Mouse (Mus musculus): ENCODE results near the gene Kcnmb2. TPM values are rescaled to one million over a fixed set of nuclear protein-coding genes. Genes with fewer than 3 reads are reported as not detected.
A peak's percentile ranks its signal among the peaks of the same experiment; 100 is the strongest.

Kcnmb2 gene
- polyA plus RNA-seq, 1 experiment from 2014 or later = 21.8 TPM

GRCm38 (mm10) chr3:32029375-32030050 is 127.2 kb downstream of the Kcnmb2 start:
- no peak overlapping the region for H3K4me3 ChIP-seq
- H3K9ac ChIP-seq = no peak overlapping the region
- no peak for ATAC-seq (ENCODE audit: low FRiP score, low read depth)
- no peaks in the 10 kb centered on the region for H3K4me1 ChIP-seq
- H3K4me2 ChIP-seq (replicated peaks) = no peak overlapping the region
- H3K36me3 ChIP-seq = no peaks in the 10 kb centered on the region
- no peaks in the 10 kb centered on the region for H3K27me3 ChIP-seq (replicated peaks)
- no peaks in the 10 kb centered on the region for H3K9me3 ChIP-seq
- 76% methylated on average over 10 of the region's 10 CpGs for WGBS
- no peak overlapping the region for H3K27ac ChIP-seq

DNA sequence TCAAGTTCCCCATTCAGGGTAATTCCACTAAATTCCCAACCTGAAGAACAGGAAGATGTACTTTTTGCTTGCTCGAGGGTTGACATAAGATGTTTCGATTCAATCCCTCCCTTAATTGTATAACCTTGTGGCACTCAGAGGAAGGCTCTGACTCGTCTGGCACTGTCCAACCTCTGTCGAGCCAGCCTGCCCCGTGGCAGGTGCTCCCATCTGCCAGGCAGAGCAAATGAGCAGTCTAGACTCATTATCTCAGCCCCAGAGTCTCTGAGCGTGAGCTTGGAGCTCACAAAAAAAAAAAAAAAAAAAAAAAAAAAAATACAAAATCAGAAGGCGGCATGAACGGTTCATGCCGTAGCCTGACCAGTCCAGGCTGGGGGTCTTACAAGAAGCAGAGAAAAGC is 130.1 kb downstream of the Kcnmb2 start:
- no peak overlapping the region for H3K4me3 ChIP-seq
- WGBS = 58% methylated on average over 9 of the region's 9 CpGs
- ATAC-seq (ENCODE audit: low FRiP score, low read depth) = no peak

GRCm38 (mm10) chr3:32043814-32044213 is 141.5 kb downstream of the Kcnmb2 start:
- no peak overlapping the region for H3K27ac ChIP-seq
- H3K4me1 ChIP-seq = no peaks in the 10 kb centered on the region
- no peak for ATAC-seq (ENCODE audit: low FRiP score, low read depth)
- no peaks in the 10 kb centered on the region for H3K27me3 ChIP-seq (replicated peaks)
- H3K4me2 ChIP-seq (replicated peaks) = no peak overlapping the region
- 63% methylated on average over 3 of the region's 3 CpGs for WGBS
- H3K4me3 ChIP-seq = no peak overlapping the region
- no peaks in the 10 kb centered on the region for H3K9me3 ChIP-seq
- no peaks in the 10 kb centered on the region for H3K36me3 ChIP-seq
- no peak overlapping the region for H3K9ac ChIP-seq

More for the DNA sequence above, 130.1 kb downstream of the Kcnmb2 start:
- H3K9me3 ChIP-seq = no peaks in the 10 kb centered on the region
- no peaks in the 10 kb centered on the region for H3K27me3 ChIP-seq (replicated peaks)
- no peaks in the 10 kb centered on the region for H3K4me1 ChIP-seq
- H3K36me3 ChIP-seq = no peaks in the 10 kb centered on the region
- no peak overlapping the region for H3K9ac ChIP-seq
- H3K4me2 ChIP-seq (replicated peaks) = no peak overlapping the region
- no peak overlapping the region for H3K27ac ChIP-seq

GRCm38 (mm10) chr3:32048777-32049176 is 146.5 kb downstream of the Kcnmb2 start:
- Histone ChIP-seq H3K4me1 (no peaks in the 10 kb centered on the region), H3K36me3 (no peaks in the 10 kb centered on the region), H3K9me3 (no peaks in the 10 kb centered on the region), H3K4me3 (no peak overlapping the region), H3K9ac (no peak overlapping the region), H3K4me2 (replicated peaks) (no peak overlapping the region), H3K27me3 (replicated peaks) (no peaks in the 10 kb centered on the region), H3K27ac (no peak overlapping the region)
- 82% methylated on average over 3 of the region's 3 CpGs for WGBS
- ATAC-seq (ENCODE audit: low FRiP score, low read depth) = no peak

DNA sequence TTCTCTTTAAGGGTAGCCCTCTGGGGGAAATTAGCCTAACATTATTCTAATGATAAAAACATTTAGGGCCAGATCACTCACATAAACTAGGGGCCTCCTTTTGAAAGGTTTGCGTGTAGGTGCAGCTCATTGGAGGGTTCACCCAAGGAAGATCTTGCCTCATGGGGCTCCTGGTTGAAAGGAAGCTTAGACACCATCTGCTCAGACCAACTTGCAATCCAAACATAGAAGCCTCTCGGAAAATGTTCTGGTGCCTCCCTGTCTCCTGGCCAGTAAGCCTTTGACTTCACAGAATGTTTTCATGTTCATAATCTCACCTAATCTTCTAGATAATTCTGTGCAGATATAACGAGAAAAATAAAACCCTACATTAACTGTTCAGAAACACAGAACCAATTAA is 150.3 kb downstream of the Kcnmb2 start:
- Histone ChIP-seq H3K27ac (no peak overlapping the region), H3K36me3 (no peaks in the 10 kb centered on the region), H3K27me3 (replicated peaks) (no peaks in the 10 kb centered on the region), H3K9ac (no peak overlapping the region), H3K4me2 (replicated peaks) (no peak overlapping the region), H3K9me3 (no peaks in the 10 kb centered on the region), H3K4me3 (no peak overlapping the region), H3K4me1 (no peaks in the 10 kb centered on the region)
- ATAC-seq (ENCODE audit: low FRiP score, low read depth) = no peak
- WGBS = 56% methylated on average over 3 of the region's 3 CpGs

- no peak overlapping the region for H3K4me2 ChIP-seq (replicated peaks)
- no peak overlapping the region for H3K27ac ChIP-seq
- H3K36me3 ChIP-seq = no peaks in the 10 kb centered on the region
- H3K9me3 ChIP-seq = no peaks in the 10 kb centered on the region
- H3K9ac ChIP-seq = no peak overlapping the region
- no peaks in the 10 kb centered on the region for H3K27me3 ChIP-seq (replicated peaks)
- H3K4me3 ChIP-seq = no peak overlapping the region
- 93% methylated on average over 10 of the region's 10 CpGs for WGBS
- ATAC-seq (ENCODE audit: low FRiP score, low read depth) = no peak
- no peaks in the 10 kb centered on the region for H3K4me1 ChIP-seq
Measured at GRCm38 (mm10) chr3:32053610-32054241, 151.4 kb downstream of the Kcnmb2 start.

DNA sequence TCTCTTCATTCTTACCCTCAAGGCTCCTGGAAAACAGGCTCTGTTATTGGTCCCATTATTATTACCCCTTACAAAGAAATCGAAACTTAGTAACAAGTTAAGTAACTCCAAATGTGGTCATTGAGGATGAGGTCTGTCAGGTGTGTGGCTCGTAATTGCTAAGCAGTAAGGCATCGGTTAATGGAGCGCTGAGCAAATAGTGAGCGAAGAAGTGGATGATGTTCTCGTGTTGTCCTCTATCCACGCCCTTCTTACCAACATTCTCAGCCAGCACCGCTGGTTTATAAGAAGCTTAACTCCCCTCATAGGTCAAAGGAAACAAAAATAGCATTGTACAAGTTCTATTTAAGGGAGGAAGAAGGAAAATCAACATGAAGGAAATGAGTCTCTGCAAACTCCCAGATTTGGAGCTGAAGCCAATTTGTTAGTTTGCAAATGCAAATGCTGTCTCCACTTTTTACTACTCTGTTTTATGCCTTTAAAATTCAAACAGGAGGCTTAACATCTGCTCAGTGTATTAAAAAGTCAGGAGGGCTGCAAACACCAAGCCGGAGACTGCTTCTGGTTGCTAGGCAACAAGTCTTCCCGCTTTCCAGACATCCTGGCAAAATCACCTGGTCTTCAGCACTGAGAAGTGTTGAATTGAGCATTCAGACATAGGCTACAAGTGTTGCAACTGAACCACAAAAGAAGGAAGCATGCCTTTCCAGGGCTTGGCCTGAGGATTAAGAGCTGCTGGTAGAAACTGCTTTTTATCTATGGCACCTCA is 157.8 kb downstream of the Kcnmb2 start:
- no peak overlapping the region for H3K4me3 ChIP-seq
- no peaks in the 10 kb centered on the region for H3K27me3 ChIP-seq (replicated peaks)

GRCm38 (mm10) chr3:32062685-32063084 is 160.4 kb downstream of the Kcnmb2 start:
- H3K27me3 ChIP-seq (replicated peaks) = no peaks in the 10 kb centered on the region
- H3K27ac ChIP-seq = no peak overlapping the region
- no peak overlapping the region for H3K9ac ChIP-seq
- no peaks in the 10 kb centered on the region for H3K9me3 ChIP-seq
- WGBS = 84% methylated on average over 3 of the region's 3 CpGs
- H3K4me1 ChIP-seq = peaks cover 24% of the 10 kb centered on the region
- H3K4me3 ChIP-seq = no peak overlapping the region
- no peaks in the 10 kb centered on the region for H3K36me3 ChIP-seq
- H3K4me2 ChIP-seq (replicated peaks) = no peak overlapping the region
- ATAC-seq (ENCODE audit: low FRiP score, low read depth) = no peak

More for the DNA sequence above, 157.8 kb downstream of the Kcnmb2 start:
- no peak overlapping the region for H3K4me2 ChIP-seq (replicated peaks)
- H3K9me3 ChIP-seq = no peaks in the 10 kb centered on the region
- peaks cover 10% of the 10 kb centered on the region for H3K4me1 ChIP-seq
- ATAC-seq (ENCODE audit: low FRiP score, low read depth) = no peak
- H3K9ac ChIP-seq = no peak overlapping the region
- H3K36me3 ChIP-seq = no peaks in the 10 kb centered on the region
- no peak overlapping the region for H3K27ac ChIP-seq
- 57% methylated on average over 10 of the region's 10 CpGs for WGBS

- no peaks in the 10 kb centered on the region for H3K9me3 ChIP-seq
- no peak overlapping the region for H3K4me3 ChIP-seq
- no peak overlapping the region for H3K9ac ChIP-seq
- H3K4me1 ChIP-seq = peaks cover 25% of the 10 kb centered on the region
- H3K36me3 ChIP-seq = no peaks in the 10 kb centered on the region
- no peak for ATAC-seq (ENCODE audit: low FRiP score, low read depth)
- no peak overlapping the region for H3K27ac ChIP-seq
- 92% methylated on average over 3 of the region's 3 CpGs for WGBS
- no peak overlapping the region for H3K4me2 ChIP-seq (replicated peaks)
- no peaks in the 10 kb centered on the region for H3K27me3 ChIP-seq (replicated peaks)
Measured at GRCm38 (mm10) chr3:32063312-32063711, 161.0 kb downstream of the Kcnmb2 start.

GRCm38 (mm10) chr3:32067004-32067935 is 165.0 kb downstream of the Kcnmb2 start:
- H3K4me2 ChIP-seq (replicated peaks) = 0 out of 2 replicates have a peak overlapping the region, but pooled peaks have one; percentile 8

DNA sequence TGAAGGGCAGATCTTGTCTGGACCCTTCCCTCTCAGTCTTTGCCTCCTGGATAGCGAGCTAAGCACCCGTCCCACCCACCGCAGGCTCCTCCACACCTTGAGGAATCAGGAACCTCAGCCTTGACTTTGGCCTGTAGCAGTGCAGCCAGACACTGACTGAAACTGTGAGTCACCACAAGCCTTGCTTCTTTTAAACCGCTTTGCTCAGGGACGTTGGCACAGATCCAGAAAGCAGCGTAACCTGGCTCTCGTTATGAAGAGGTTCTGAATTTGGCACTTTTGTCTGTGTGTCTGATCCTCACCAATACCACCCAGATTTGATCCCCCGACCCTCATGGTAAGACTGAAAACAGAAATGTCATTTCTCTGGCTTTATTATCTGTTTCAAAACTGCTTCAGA is 171.6 kb downstream of the Kcnmb2 start:
- no peak overlapping the region for H3K4me2 ChIP-seq (replicated peaks)
- no peak overlapping the region for H3K9ac ChIP-seq
- no peak for ATAC-seq (ENCODE audit: low FRiP score, low read depth)
- H3K36me3 ChIP-seq = no peaks in the 10 kb centered on the region
- no peak overlapping the region for H3K27ac ChIP-seq
- H3K4me3 ChIP-seq = no peak overlapping the region
- no peaks in the 10 kb centered on the region for H3K9me3 ChIP-seq
- 75% methylated on average over 8 of the region's 8 CpGs for WGBS
- no peaks in the 10 kb centered on the region for H3K4me1 ChIP-seq
- H3K27me3 ChIP-seq (replicated peaks) = no peaks in the 10 kb centered on the region

More at GRCm38 (mm10) chr3:32067004-32067935, 165.0 kb downstream of the Kcnmb2 start:
- Histone ChIP-seq H3K27me3 (replicated peaks) (no peaks in the 10 kb centered on the region), H3K36me3 (no peaks in the 10 kb centered on the region), H3K4me1 (peaks cover 15% of the 10 kb centered on the region), H3K4me3 (no peak overlapping the region), H3K9ac (no peak overlapping the region), H3K9me3 (no peaks in the 10 kb centered on the region), H3K27ac (no peak overlapping the region)
- WGBS = 30% methylated on average over 9 of the region's 9 CpGs
- peak; percentile 73 for ATAC-seq (ENCODE audit: low FRiP score, low read depth)
